Comparison of ENCODE assay signal across 27 mouse cellular contexts in the genomic region with DNA sequence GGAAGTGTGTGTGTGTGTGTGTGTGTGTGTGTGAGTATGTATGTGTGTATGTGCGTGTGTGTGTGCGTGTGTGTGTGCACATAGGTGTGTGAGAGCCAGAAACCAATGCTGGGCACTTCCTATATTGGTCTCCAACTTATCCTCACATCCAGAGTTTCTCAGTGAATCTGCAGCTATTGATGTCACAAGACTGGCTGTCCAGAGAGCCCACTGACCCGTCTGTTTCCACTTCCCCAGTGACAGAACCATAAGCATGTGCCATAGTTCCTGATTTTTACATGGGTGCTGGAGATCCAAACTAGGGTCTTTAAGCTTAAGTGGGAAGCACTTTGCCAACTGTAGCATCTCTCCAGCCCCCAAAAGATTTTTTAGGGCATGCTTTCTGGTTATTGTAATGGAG.
"Had no signal": no experiment of that assay in that cellular context is flagged by ENCODE, and none has a peak within 500 bp of the region (broad histone marks: within the 10 kb centered on the region; RNA-seq: fewer than 3 reads in every experiment).

No protein-coding gene starts in this region.

- H3K4me3 ChIP-seq: gastrocnemius, adult 2 months; heart, embryonic 13.5 days; heart, embryonic 15.5 days; hindbrain, embryonic 13.5 days; hindbrain, embryonic 15.5 days; kidney, embryonic 15.5 days; layer of hippocampus, adult 2 months; left cerebral cortex, adult 2 months; limb, embryonic 10.5 days; limb, embryonic 12.5 days; liver, embryonic 13.5 days had no signal

- H3K4me1 ChIP-seq: hindbrain, embryonic 13.5 days; hindbrain, embryonic 15.5 days; liver, embryonic 13.5 days had no signal

- DNase-seq: gastrocnemius, adult 2 months; gastrocnemius, postnatal 10 days; gastrocnemius, postnatal 25 days; heart, adult 18-20 months; heart, postnatal 14 days; heart, postnatal 36 days; kidney, adult 11 months; kidney, adult 2 months; kidney, adult 9 months; kidney, postnatal 10 days; kidney, postnatal 25 days; kidney, postnatal 4 days; liver; liver, embryonic 13.5 days had no signal

- H3K9me3 ChIP-seq: heart, embryonic 13.5 days; heart, embryonic 15.5 days; hindbrain, embryonic 13.5 days; hindbrain, embryonic 15.5 days; kidney, embryonic 15.5 days; limb, embryonic 10.5 days; limb, embryonic 12.5 days; liver, embryonic 13.5 days had no signal

- H3K27ac ChIP-seq: gastrocnemius, adult 2 months; heart, embryonic 13.5 days; heart, embryonic 15.5 days; hindbrain, embryonic 13.5 days; hindbrain, embryonic 15.5 days; hindbrain, postnatal 0 days; kidney, embryonic 15.5 days; layer of hippocampus, adult 2 months; left cerebral cortex, adult 2 months; limb, embryonic 10.5 days; limb, embryonic 12.5 days; liver, embryonic 13.5 days had no signal

- H3K36me3 ChIP-seq: heart, embryonic 13.5 days; heart, embryonic 15.5 days; hindbrain, embryonic 13.5 days; hindbrain, embryonic 15.5 days; kidney, embryonic 15.5 days; limb, embryonic 10.5 days; limb, embryonic 12.5 days; liver, embryonic 13.5 days had no signal

- H3K4me2 ChIP-seq: heart, embryonic 11.5 days; heart, embryonic 13.5 days; heart, embryonic 15.5 days; hindbrain, embryonic 13.5 days; hindbrain, embryonic 15.5 days; kidney, embryonic 15.5 days; limb, embryonic 12.5 days; liver, embryonic 11.5 days; liver, embryonic 13.5 days had no signal

- H3K9ac ChIP-seq: heart, embryonic 13.5 days; heart, embryonic 15.5 days; hindbrain, embryonic 13.5 days; hindbrain, embryonic 15.5 days; kidney, embryonic 15.5 days; limb, embryonic 12.5 days; liver, embryonic 13.5 days had no signal

- H3K27me3 ChIP-seq: heart, embryonic 13.5 days; heart, embryonic 15.5 days; hindbrain, embryonic 13.5 days; hindbrain, embryonic 15.5 days; kidney, embryonic 15.5 days; limb, embryonic 12.5 days; liver, embryonic 13.5 days had no signal

- ATAC-seq: hindbrain, postnatal 0 days; intestine, embryonic 16.5 days had no signal
